Comparison of ENCODE assay signal across 13 mouse cellular contexts in the genomic region with DNA sequence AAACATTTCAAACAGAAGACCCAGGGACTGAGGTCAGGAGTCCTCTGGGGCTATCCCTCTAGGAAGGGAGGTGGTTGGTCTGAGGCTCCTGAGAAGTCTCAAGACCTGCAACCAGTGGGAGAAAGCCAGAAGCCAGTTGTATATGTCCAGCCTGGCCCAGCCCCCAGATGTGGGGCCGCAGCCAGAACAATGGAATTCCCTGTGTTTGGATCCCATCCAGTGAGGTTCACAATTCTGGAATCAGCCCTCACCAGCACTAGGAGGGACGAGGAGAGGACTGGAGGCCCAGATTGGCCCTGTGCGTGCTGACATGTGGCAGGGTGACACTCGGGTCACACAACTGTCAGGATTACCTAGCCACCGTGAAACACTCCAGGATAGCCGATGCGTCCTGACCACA. TPM values are rescaled to one million over a fixed set of nuclear protein-coding genes. Genes with fewer than 3 reads are reported as not detected.
DNase-seq lines count a peak whose midpoint lies in the region; ATAC-seq and TF ChIP-seq lines count a peak whose summit lies in the region.
"Had no signal": no experiment of that assay in that cellular context is flagged by ENCODE, and none has a peak within 500 bp of the region (broad histone marks: within the 10 kb centered on the region; RNA-seq: fewer than 3 reads in every experiment).

No protein-coding gene starts in this region.

- no peak for DNase-seq in forebrain, embryonic 10.5 days (ENCODE audit: extremely low spot score, low spot score)
- peak; percentile 47 for DNase-seq in kidney, postnatal 0 days (ENCODE audit: low spot score)
- DNase-seq in lung, postnatal 10 days: peak; percentile 74
- DNase-seq in right cerebral cortex, postnatal 4 days: no peak
- DNase-seq in ovary, postnatal 36 days (ENCODE audit: low spot score): no peak
- DNase-seq: adrenal gland, adult 2 months; liver, postnatal 0 days had no signal

- peaks cover 4% of the 10 kb centered on the region; the same call in 1 of the 2 replicates for H3K27me3 ChIP-seq in forebrain, embryonic 10.5 days (ENCODE audit: poor library complexity, severe bottlenecking)
- H3K27me3 ChIP-seq in forebrain, embryonic 13.5 days: no peaks in the 10 kb centered on the region
- H3K27me3 ChIP-seq in kidney, postnatal 0 days (ENCODE audit: insufficient read depth, low read length): no peaks in the 10 kb centered on the region
- H3K27me3 ChIP-seq in kidney, embryonic 15.5 days: no peaks in the 10 kb centered on the region
- no peaks in the 10 kb centered on the region for H3K27me3 ChIP-seq in heart, embryonic 15.5 days
- H3K27me3 ChIP-seq: hindbrain, embryonic 15.5 days; limb, embryonic 12.5 days had no signal

- no peak overlapping the region for H3K4me3 ChIP-seq in forebrain, embryonic 10.5 days
- H3K4me3 ChIP-seq in forebrain, embryonic 13.5 days: no peak overlapping the region
- H3K4me3 ChIP-seq in kidney, postnatal 0 days (replicated peaks; ENCODE audit: low read depth, low read length): no peak overlapping the region
- H3K4me3 ChIP-seq in kidney, embryonic 15.5 days (replicated peaks): no peak overlapping the region
- H3K4me3 ChIP-seq in heart, embryonic 15.5 days: no peak overlapping the region
- H3K4me3 ChIP-seq: hindbrain, embryonic 15.5 days; limb, embryonic 12.5 days; midbrain, embryonic 13.5 days had no signal

- no peak for ATAC-seq in forebrain, embryonic 13.5 days
- no peak for ATAC-seq in kidney, postnatal 0 days (replicated peaks; ENCODE audit: low FRiP score, low read depth)
- ATAC-seq in kidney, embryonic 15.5 days (replicated peaks; ENCODE audit: low FRiP score): no peak
- ATAC-seq in heart, embryonic 15.5 days (replicated peaks; ENCODE audit: insufficient number of reproducible peaks, insufficient read depth, low FRiP score, low read depth): peak; percentile 48
- ATAC-seq: liver, postnatal 0 days; midbrain, embryonic 13.5 days had no signal

- no peaks in the 10 kb centered on the region for H3K9me3 ChIP-seq in forebrain, embryonic 10.5 days
- H3K9me3 ChIP-seq in forebrain, embryonic 13.5 days (replicated peaks): no peaks in the 10 kb centered on the region
- H3K9me3 ChIP-seq in kidney, postnatal 0 days (replicated peaks; ENCODE audit: low read length): no peaks in the 10 kb centered on the region
- no peaks in the 10 kb centered on the region for H3K9me3 ChIP-seq in kidney, embryonic 15.5 days (replicated peaks)
- H3K9me3 ChIP-seq in heart, embryonic 15.5 days (replicated peaks): no peaks in the 10 kb centered on the region
- H3K9me3 ChIP-seq: hindbrain, embryonic 15.5 days; limb, embryonic 12.5 days; midbrain, embryonic 13.5 days had no signal

- H3K9ac ChIP-seq in forebrain, embryonic 13.5 days: no peak overlapping the region; the same call in 1 of the 2 replicates
- no peak overlapping the region for H3K9ac ChIP-seq in kidney, postnatal 0 days (ENCODE audit: low read depth, low read length)
- H3K9ac ChIP-seq in kidney, embryonic 15.5 days: no peak overlapping the region
- H3K9ac ChIP-seq in heart, embryonic 15.5 days: no peak overlapping the region
- H3K9ac ChIP-seq: hindbrain, embryonic 15.5 days; limb, embryonic 12.5 days; liver, postnatal 0 days; midbrain, embryonic 13.5 days had no signal

- no peak for TF ChIP-seq CTCF in kidney, postnatal 0 days (IDR thresholded peaks at IDR 0.05; ENCODE audit: low read depth)

- 85% methylated on average over 7 of the region's 7 CpGs for WGBS in forebrain, embryonic 10.5 days
- 69% methylated on average over 7 of the region's 7 CpGs for WGBS in forebrain, embryonic 13.5 days
- 60% methylated on average over 7 of the region's 7 CpGs for WGBS in kidney, postnatal 0 days
- WGBS in kidney, embryonic 15.5 days: 68% methylated on average over 7 of the region's 7 CpGs
- WGBS in heart, embryonic 15.5 days: 17% methylated on average over 7 of the region's 7 CpGs

- H3K27ac ChIP-seq in forebrain, embryonic 10.5 days: peak overlapping the region; percentile 58; the same call in 1 of the 2 replicates
- H3K27ac ChIP-seq in forebrain, embryonic 13.5 days: no peak overlapping the region
- H3K27ac ChIP-seq in kidney, postnatal 0 days: no peak overlapping the region
- H3K27ac ChIP-seq in kidney, embryonic 15.5 days: no peak overlapping the region
- H3K27ac ChIP-seq in heart, embryonic 15.5 days: peak overlapping the region; percentile 81
- H3K27ac ChIP-seq: hindbrain, embryonic 15.5 days; limb, embryonic 12.5 days; midbrain, embryonic 13.5 days had no signal

- H3K4me2 ChIP-seq in forebrain, embryonic 13.5 days: no peak overlapping the region
- no peak overlapping the region for H3K4me2 ChIP-seq in kidney, postnatal 0 days (ENCODE audit: low read length)
- no peak overlapping the region for H3K4me2 ChIP-seq in kidney, embryonic 15.5 days
- H3K4me2 ChIP-seq in heart, embryonic 15.5 days: no peak overlapping the region
- H3K4me2 ChIP-seq: hindbrain, embryonic 15.5 days; limb, embryonic 12.5 days; midbrain, embryonic 13.5 days had no signal

- H3K36me3 ChIP-seq in forebrain, embryonic 10.5 days (replicated peaks): no peaks in the 10 kb centered on the region
- H3K36me3 ChIP-seq in forebrain, embryonic 13.5 days (ENCODE audit: poor library complexity, severe bottlenecking): no peaks in the 10 kb centered on the region
- no peaks in the 10 kb centered on the region for H3K36me3 ChIP-seq in kidney, postnatal 0 days (ENCODE audit: insufficient read depth, low read length)
- H3K36me3 ChIP-seq in kidney, embryonic 15.5 days: no peaks in the 10 kb centered on the region
- H3K36me3 ChIP-seq in heart, embryonic 15.5 days: no peaks in the 10 kb centered on the region
- H3K36me3 ChIP-seq: hindbrain, embryonic 15.5 days; limb, embryonic 12.5 days; midbrain, embryonic 13.5 days had no signal

- peaks cover 30% of the 10 kb centered on the region for H3K4me1 ChIP-seq in forebrain, embryonic 10.5 days
- H3K4me1 ChIP-seq in forebrain, embryonic 13.5 days: peaks cover 21% of the 10 kb centered on the region
- H3K4me1 ChIP-seq in kidney, postnatal 0 days (replicated peaks; ENCODE audit: insufficient read depth, low read length): peaks cover 4% of the 10 kb centered on the region
- peaks cover 29% of the 10 kb centered on the region for H3K4me1 ChIP-seq in kidney, embryonic 15.5 days
- peaks cover 34% of the 10 kb centered on the region for H3K4me1 ChIP-seq in heart, embryonic 15.5 days (replicated peaks)

RNA-seq across cellular contexts. Expression of gene Ttyh3, which starts 3.8 kb away (rescaled TPM):
- 31.6 and 35.7 TPM in 2 replicates for polyA plus RNA-seq in forebrain, embryonic 10.5 days (2016; fragmentation: Nextera tagmentation; extraction: Ambion mirVana)
- polyA plus RNA-seq in forebrain, embryonic 13.5 days (2015; fragmentation: Nextera tagmentation; extraction: Ambion mirVana): 59.3 and 63.4 TPM in 2 replicates
- polyA plus RNA-seq in kidney, postnatal 0 days (2015; fragmentation: Nextera tagmentation; extraction: Ambion mirVana): 21.7 and 25.3 TPM in 2 replicates
- polyA plus RNA-seq in kidney, embryonic 15.5 days (2015; fragmentation: Nextera tagmentation; extraction: Ambion mirVana): 32.3 and 39.9 TPM in 2 replicates
- 20.3 and 28.9 TPM in 2 replicates for polyA plus RNA-seq in heart, embryonic 15.5 days (2015; fragmentation: Nextera tagmentation; extraction: Ambion mirVana)

RNA-seq across cellular contexts. Expression of gene Lfng, which starts 45.5 kb away (rescaled TPM):
- polyA plus RNA-seq in forebrain, embryonic 10.5 days (2016; fragmentation: Nextera tagmentation; extraction: Ambion mirVana): 33.1 and 33.3 TPM in 2 replicates
- polyA plus RNA-seq in forebrain, embryonic 13.5 days (2015; fragmentation: Nextera tagmentation; extraction: Ambion mirVana): 28.8 and 31.8 TPM in 2 replicates
- polyA plus RNA-seq in kidney, postnatal 0 days (2015; fragmentation: Nextera tagmentation; extraction: Ambion mirVana): 28.8 and 33.4 TPM in 2 replicates
- 32.3 and 34.5 TPM in 2 replicates for polyA plus RNA-seq in kidney, embryonic 15.5 days (2015; fragmentation: Nextera tagmentation; extraction: Ambion mirVana)
- 5.0 and 7.9 TPM in 2 replicates for polyA plus RNA-seq in heart, embryonic 15.5 days (2015; fragmentation: Nextera tagmentation; extraction: Ambion mirVana)

RNA-seq across cellular contexts. Expression of gene Iqce, which starts 49.6 kb away (rescaled TPM):
- polyA plus RNA-seq in forebrain, embryonic 10.5 days (2016; fragmentation: Nextera tagmentation; extraction: Ambion mirVana): 24.0 and 30.5 TPM in 2 replicates
- polyA plus RNA-seq in forebrain, embryonic 13.5 days (2015; fragmentation: Nextera tagmentation; extraction: Ambion mirVana): 20.1 and 27.6 TPM in 2 replicates
- 18.7 and 19.7 TPM in 2 replicates for polyA plus RNA-seq in kidney, postnatal 0 days (2015; fragmentation: Nextera tagmentation; extraction: Ambion mirVana)
- 25.7 and 29.3 TPM in 2 replicates for polyA plus RNA-seq in kidney, embryonic 15.5 days (2015; fragmentation: Nextera tagmentation; extraction: Ambion mirVana)
- 8.2 and 10.0 TPM in 2 replicates for polyA plus RNA-seq in heart, embryonic 15.5 days (2015; fragmentation: Nextera tagmentation; extraction: Ambion mirVana)

RNA-seq across cellular contexts. Expression of gene Brat1, which starts 52.2 kb away (rescaled TPM):
- 21.5 and 23.6 TPM in 2 replicates for polyA plus RNA-seq in forebrain, embryonic 10.5 days (2016; fragmentation: Nextera tagmentation; extraction: Ambion mirVana)
- 21.2 and 25.1 TPM in 2 replicates for polyA plus RNA-seq in forebrain, embryonic 13.5 days (2015; fragmentation: Nextera tagmentation; extraction: Ambion mirVana)
- polyA plus RNA-seq in kidney, postnatal 0 days (2015; fragmentation: Nextera tagmentation; extraction: Ambion mirVana): 16.7 and 18.3 TPM in 2 replicates
- 21.5 and 25.0 TPM in 2 replicates for polyA plus RNA-seq in kidney, embryonic 15.5 days (2015; fragmentation: Nextera tagmentation; extraction: Ambion mirVana)
- 12.2 and 16.9 TPM in 2 replicates for polyA plus RNA-seq in heart, embryonic 15.5 days (2015; fragmentation: Nextera tagmentation; extraction: Ambion mirVana)

Comparison
In these comparisons a context has a peak if more than half of its experiments do, and no peak if none do; other contexts are left out.
1. H3K27ac ChIP-seq: peak in forebrain, embryonic 10.5 days (single experiment) and heart, embryonic 15.5 days (single experiment); none in forebrain, embryonic 13.5 days (single experiment), kidney, postnatal 0 days (single experiment) and kidney, embryonic 15.5 days (single experiment).
2. DNase-seq: peak in kidney, postnatal 0 days (single experiment) and lung, postnatal 10 days (single experiment); none in forebrain, embryonic 10.5 days (single experiment), right cerebral cortex, postnatal 4 days (single experiment) and ovary, postnatal 36 days (single experiment).